Mouse (Mus musculus) megakaryocyte progenitor cell, adult 5-6 weeks (primary cell): ENCODE results near the gene Olfr1388. TPM values are rescaled to one million over a fixed set of nuclear protein-coding genes. Genes with fewer than 3 reads are reported as not detected.
"Not testable (repeated sequence)": the region's sequence is repeated elsewhere in the genome, so short reads cannot be mapped to it uniquely, and the experiment has no call there.

Experiments
- ATAC-seq: replicated peaks from 2 replicates; pipeline ENCODE4 v1.8.0; 2016; ENCODE audit warnings: mild to moderate bottlenecking, moderate TSS enrichment, inconsistent platforms; ENCODE audit not compliant: poor library complexity
- total RNA-seq, 2 experiments: library from RNA; stranded (forward) in 1 of 2; stranded (reverse) in 1 of 2; fragments of 157-497, 149-512 nt in 1 of 2; fragments of 200-1000 nt in 1 of 2; gene quantifications; 2 replicates each; pipeline versions ENCODE4 v1.2.3 to v1.2.4; 2015 to 2017

Olfr1388 gene
- total RNA-seq (2015), result 0.05 TPM in 1 of 2 replicates, not detected in the other
- total RNA-seq (2017), result 0.07 and 0.17 TPM in 2 replicates

DNA sequence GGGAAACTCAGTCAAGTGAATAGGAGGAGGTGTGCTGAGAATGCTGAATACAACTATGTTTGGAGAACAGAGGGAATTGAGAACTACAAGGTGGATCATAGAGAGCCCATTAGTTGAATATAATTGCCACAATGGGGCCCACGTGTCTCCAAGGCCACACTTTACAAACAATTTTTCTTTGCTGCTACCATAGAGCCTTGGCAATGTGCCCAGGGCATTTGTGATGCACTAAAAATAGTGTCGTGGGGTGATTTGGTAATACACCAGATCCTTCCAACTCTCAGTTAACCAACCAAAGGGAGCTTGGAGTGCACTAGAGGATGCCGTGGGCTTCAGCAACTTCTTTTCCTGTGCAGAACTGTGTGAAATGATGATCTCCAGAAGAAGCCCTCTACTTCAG, at the start of gene Olfr1388:
TSS of gene Olfr1388 (plus strand) at position 214 of the 400 bp plus-strand sequence.
- no peak for ATAC-seq

GRCm38 (mm10) chr11:49392707-49393106, 43.7 kb upstream of the Olfr1388 start:
- not testable (repeated sequence) for ATAC-seq

DNA sequence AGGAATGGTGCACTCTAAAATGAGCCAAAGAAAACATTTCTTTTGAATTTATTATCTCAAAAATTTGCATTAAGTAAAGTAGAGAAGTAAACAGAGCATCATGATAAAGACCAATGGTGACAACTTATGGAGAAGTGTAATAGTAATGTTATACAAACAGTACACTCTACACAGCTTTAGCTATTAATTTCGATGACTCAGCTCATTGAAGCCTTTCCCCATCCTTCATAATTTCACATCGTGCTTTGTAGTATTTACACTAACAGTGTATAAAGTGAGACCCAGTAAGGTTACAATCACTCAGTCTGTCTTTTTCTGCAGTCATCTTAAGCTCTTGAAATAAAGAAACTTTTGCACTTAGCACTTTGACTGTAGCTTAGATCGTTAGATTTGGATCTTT, 29.6 kb upstream of the Olfr1388 start:
- ATAC-seq, result no peak

GRCm38 (mm10) chr11:49410540-49410939, 25.9 kb upstream of the Olfr1388 start:
- peak; percentile 85 for ATAC-seq

- no peak for ATAC-seq
These were observed 13.7 kb upstream of the Olfr1388 start, which contains the start of gene Olfr1389 for GRCm38 (mm10) chr11:49422767-49423166. Olfr1389 (plus strand) TSS chr11:49423067.

DNA sequence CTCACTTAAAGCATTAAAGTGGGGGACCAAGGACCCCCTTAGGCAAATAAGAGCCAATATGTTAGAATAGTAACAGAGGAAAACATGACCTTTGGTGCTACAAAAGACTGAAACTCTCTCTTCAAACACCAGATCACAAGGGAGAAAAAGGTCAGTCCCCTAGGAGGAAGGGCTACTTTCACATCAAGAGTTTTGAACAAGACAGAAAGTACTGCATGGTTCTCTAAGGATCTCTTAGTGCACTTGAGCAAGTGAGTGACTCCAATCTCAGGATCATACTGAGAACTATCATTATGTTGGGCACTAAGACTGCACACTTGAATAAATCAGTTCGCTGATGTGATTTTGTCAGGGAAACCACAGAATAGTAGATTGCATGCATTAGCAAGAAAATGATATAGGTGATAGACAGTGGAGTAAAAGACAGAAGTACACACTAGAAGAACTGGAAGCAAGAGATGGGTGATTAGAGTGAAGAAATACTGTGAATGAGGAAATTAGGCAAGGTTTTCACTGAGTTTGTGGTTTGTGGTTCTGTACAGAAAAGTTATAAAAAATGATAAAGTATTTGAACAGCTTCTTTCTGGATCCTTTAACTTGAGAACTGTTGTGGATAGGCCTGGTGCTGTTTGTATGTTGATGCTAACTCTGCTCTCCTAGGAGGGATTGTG, 11.0 kb upstream of the Olfr1388 start:
- peak; percentile 96 for ATAC-seq

- no peak for ATAC-seq
These were observed 6.8 kb upstream of the Olfr1388 start for GRCm38 (mm10) chr11:49429641-49430040.

DNA sequence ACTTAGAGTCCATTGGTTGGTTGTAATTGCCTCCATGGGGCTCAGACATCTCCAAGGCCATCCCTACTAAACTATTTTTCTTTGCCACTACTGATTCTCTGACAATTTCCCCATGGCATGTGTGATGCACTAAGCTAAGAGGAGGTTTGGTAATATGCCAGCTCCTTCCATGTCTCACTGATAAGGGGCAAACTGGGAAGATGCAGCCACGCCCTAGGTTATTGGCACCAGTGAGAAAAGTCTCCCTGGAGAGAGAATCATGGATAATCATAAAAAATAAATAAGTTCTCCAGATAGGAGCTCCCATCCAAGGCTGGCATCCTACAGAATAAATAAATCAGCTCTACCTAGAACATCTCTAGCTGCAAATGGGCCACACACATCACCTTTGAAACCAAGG, 18.6 kb downstream of the Olfr1388 start, which contains the start of gene Olfr1387:
TSS of gene Olfr1387 (plus strand) at position 301 of the 400 bp plus-strand sequence.
- ATAC-seq, result no peak

DNA sequence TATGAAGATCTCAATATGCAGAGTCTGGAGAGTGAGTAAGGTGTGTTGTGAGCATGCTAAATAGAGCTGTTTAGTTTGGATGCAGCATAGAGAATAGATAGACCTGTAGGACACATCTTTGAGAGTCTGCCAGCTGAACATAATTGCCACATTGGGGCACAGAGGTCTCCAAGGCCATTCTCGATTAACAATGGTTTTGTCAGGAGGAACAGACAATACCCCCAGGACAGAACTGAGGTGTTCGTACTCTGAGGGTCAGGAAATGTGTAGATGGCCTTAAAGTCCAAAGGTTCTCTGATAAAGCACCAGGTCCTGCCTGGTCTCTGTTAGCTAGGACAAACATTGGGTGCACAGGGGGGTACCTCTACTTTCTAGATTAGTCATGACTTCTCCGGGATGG, 28.3 kb downstream of the Olfr1388 start, which contains the start of gene Olfr1386:
TSS of gene Olfr1386 (plus strand) at position 301 of the 400 bp plus-strand sequence.
- not testable (repeated sequence) for ATAC-seq

DNA sequence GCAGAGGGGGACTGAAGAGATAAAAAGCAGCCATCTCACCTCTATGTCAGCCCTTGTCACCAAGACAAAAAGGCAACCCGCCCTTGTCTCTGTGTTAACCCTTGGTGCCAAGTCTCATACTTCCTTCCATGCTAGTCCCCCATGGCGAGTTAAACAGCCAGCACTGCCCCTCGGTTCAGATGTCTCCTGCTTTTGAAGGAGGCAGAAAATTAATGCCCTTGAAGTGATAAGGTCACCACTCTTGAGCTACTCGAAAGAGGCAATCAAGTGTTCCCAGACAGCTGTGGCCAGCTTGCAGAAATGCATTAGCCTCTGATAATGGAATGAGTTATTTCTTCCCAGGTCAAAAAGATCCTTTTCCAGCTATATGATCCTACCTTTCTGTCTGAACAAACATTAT, 49.5 kb downstream of the Olfr1388 start:
- no peak for ATAC-seq

DNA sequence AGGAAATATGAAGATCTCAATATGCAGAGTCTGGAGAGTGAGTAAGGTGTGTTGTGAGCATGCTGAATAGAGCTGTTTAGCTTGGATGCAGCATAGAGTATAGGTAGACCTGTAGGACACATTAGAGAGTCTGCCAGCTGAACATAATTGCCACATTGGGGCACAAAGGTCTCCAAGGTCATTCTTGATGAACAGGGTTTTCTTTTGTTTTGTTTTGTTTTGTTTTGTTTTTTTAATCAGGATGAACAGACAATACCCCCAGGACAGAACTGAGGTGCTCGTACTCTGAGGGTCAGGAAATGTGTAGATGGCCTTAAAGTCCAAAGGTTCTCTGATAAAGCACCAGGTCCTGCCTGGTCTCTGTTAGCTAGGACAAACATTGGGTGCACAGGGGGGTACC, 52.3 kb downstream of the Olfr1388 start, which contains the start of gene Olfr1385:
TSS of gene Olfr1385 (plus strand) at position 301 of the 400 bp plus-strand sequence.
- not testable (repeated sequence) for ATAC-seq

Other genes starting within 250 kb of the Olfr1388 start
- gene Btnl9, start 249.5 kb upstream of the Olfr1388 start, total RNA-seq (2015), result 3.8 and 7.1 TPM in 2 replicates
- 7.5 and 13.9 TPM in 2 replicates for gene Btnl9, start 249.5 kb upstream of the Olfr1388 start, total RNA-seq (2017)
- 59.9 and 71.0 TPM in 2 replicates for gene Zfp62, start 233.3 kb upstream of the Olfr1388 start, total RNA-seq (2015)
- gene Zfp62, start 233.3 kb upstream of the Olfr1388 start, total RNA-seq (2017), result 78.4 and 133 TPM in 2 replicates
- 36.3 and 40.9 TPM in 2 replicates for gene Mgat1, start 192.4 kb upstream of the Olfr1388 start, total RNA-seq (2015)
- 54.2 and 61.9 TPM in 2 replicates for gene Mgat1, start 192.4 kb upstream of the Olfr1388 start, total RNA-seq (2017)
- 0.05 TPM in 2 replicates for gene Olfr1393, start 158.3 kb upstream of the Olfr1388 start, total RNA-seq (2015)
- not detected in 2 replicates for gene Olfr1393, start 158.3 kb upstream of the Olfr1388 start, total RNA-seq (2017)
- not detected in 2 replicates for gene Olfr1392, start 151.3 kb upstream of the Olfr1388 start, total RNA-seq (2015)
- gene Olfr1392, start 151.3 kb upstream of the Olfr1388 start, total RNA-seq (2017), result not detected in 2 replicates
- gene Olfr10, start 131.9 kb upstream of the Olfr1388 start, total RNA-seq (2015), result not detected in 2 replicates
- gene Olfr10, start 131.9 kb upstream of the Olfr1388 start, total RNA-seq (2017), result not detected in 2 replicates
- gene Olfr1391, start 113.9 kb upstream of the Olfr1388 start, total RNA-seq (2015), result not detected in 2 replicates
- gene Olfr1391, start 113.9 kb upstream of the Olfr1388 start, total RNA-seq (2017), result not detected in 2 replicates
- not detected in 2 replicates for gene Olfr1390, start 101.4 kb upstream of the Olfr1388 start, total RNA-seq (2015)
- not detected in 2 replicates for gene Olfr1390, start 101.4 kb upstream of the Olfr1388 start, total RNA-seq (2017)
- not detected in 2 replicates for gene Olfr1389, start 13.6 kb upstream of the Olfr1388 start, total RNA-seq (2015)
- gene Olfr1389, start 13.6 kb upstream of the Olfr1388 start, total RNA-seq (2017), result not detected in 2 replicates
- not detected in 2 replicates for gene Olfr1387, start 18.7 kb downstream of the Olfr1388 start, total RNA-seq (2015)
- not detected in 2 replicates for gene Olfr1387, start 18.7 kb downstream of the Olfr1388 start, total RNA-seq (2017)
- not detected in 2 replicates for gene Olfr1386, start 28.4 kb downstream of the Olfr1388 start, total RNA-seq (2015)
- gene Olfr1386, start 28.4 kb downstream of the Olfr1388 start, total RNA-seq (2017), result not detected in 2 replicates
- gene Olfr1385, start 52.4 kb downstream of the Olfr1388 start, total RNA-seq (2015), result 0.10 TPM in 1 of 2 replicates, not detected in the other
- gene Olfr1385, start 52.4 kb downstream of the Olfr1388 start, total RNA-seq (2017), result 0.17 TPM in 1 of 2 replicates, not detected in the other
- not detected in 2 replicates for gene Olfr1384, start 70.1 kb downstream of the Olfr1388 start, total RNA-seq (2015)
- not detected in 2 replicates for gene Olfr1384, start 70.1 kb downstream of the Olfr1388 start, total RNA-seq (2017)
- not detected in 2 replicates for gene Olfr1383, start 83.0 kb downstream of the Olfr1388 start, total RNA-seq (2015)
- not detected in 2 replicates for gene Olfr1383, start 83.0 kb downstream of the Olfr1388 start, total RNA-seq (2017)
- not detected in 2 replicates for gene Olfr1382, start 91.6 kb downstream of the Olfr1388 start, total RNA-seq (2015)
- gene Olfr1382, start 91.6 kb downstream of the Olfr1388 start, total RNA-seq (2017), result not detected in 2 replicates
- gene Olfr1381, start 106.8 kb downstream of the Olfr1388 start, total RNA-seq (2015), result not detected in 2 replicates
- not detected in 2 replicates for gene Olfr1381, start 106.8 kb downstream of the Olfr1388 start, total RNA-seq (2017)
- gene Olfr1380, start 120.3 kb downstream of the Olfr1388 start, total RNA-seq (2015), result not detected in 2 replicates
- not detected in 2 replicates for gene Olfr1380, start 120.3 kb downstream of the Olfr1388 start, total RNA-seq (2017)
- gene Flt4, start 172.6 kb downstream of the Olfr1388 start, total RNA-seq (2015), result 0.02 and 0.07 TPM in 2 replicates
- gene Flt4, start 172.6 kb downstream of the Olfr1388 start, total RNA-seq (2017), result 0.17 and 0.24 TPM in 2 replicates
- not detected in 2 replicates for gene Scgb3a1, start 227.0 kb downstream of the Olfr1388 start, total RNA-seq (2015)
- gene Scgb3a1, start 227.0 kb downstream of the Olfr1388 start, total RNA-seq (2017), result not detected in 2 replicates